Mouse (Mus musculus) bone marrow macrophage, adult 2 months (primary cell): ENCODE measurements around the gene Med29.

Experiments used
- CTCF ChIP-seq: IDR thresholded peaks from 2 replicates; pipeline ENCODE4 v1.5.1; 2012; ENCODE audit warnings: low read depth, mild to moderate bottlenecking, low read length, moderate library complexity
- POLR2A ChIP-seq: IDR thresholded peaks from 2 replicates; pipeline ENCODE4 v1.6.1; 2012; ENCODE audit warnings: mild to moderate bottlenecking, low read depth, low read length, borderline replicate concordance

- peak; percentile 67 for TF ChIP-seq CTCF
- TF ChIP-seq POLR2A, result no peak
These were observed 20.0 kb downstream of the Med29 start, which contains the start of gene Plekhg2 for GRCm38 (mm10) chr7:28372251-28373108.
